Mouse (Mus musculus): ENCODE measurements around the gene Kcnc1.

- TF ChIP-seq CTCF (IDR thresholded peaks at IDR 0.05; ENCODE audit: insufficient read depth, low read depth, low read length) (peak; percentile 91), POLR2A (IDR thresholded peaks at IDR 0.05; ENCODE audit: insufficient read depth, low read depth, low read length) (no peak)
These were observed 3.2 kb upstream of the Kcnc1 start for GRCm38 (mm10) chr7:46393116-46393515.

Data from olfactory bulb, adult 2 months (tissue).